Mouse (Mus musculus) kidney, adult 2 months (tissue): ENCODE data around the gene Nkiras1.

Experiments
- CTCF ChIP-seq: fragments of 200-500 bp; conservative IDR thresholded peaks from 2 replicates; pipeline ENCODE4 v1.5.1; 2011; ENCODE audit warnings: low read depth, mild to moderate bottlenecking, control low read depth, low read length, moderate library complexity, mixed read lengths; ENCODE audit not compliant: insufficient read depth, insufficient read length
- POLR2A ChIP-seq: fragments of 200-500 bp; IDR thresholded peaks from one replicate; pipeline ENCODE4 v1.6.1; 2011; ENCODE audit warnings: low read depth, low read length, control low read depth

- TF ChIP-seq CTCF (no peak), POLR2A (no peak)
Observed at GRCm38 (mm10) chr14:18284581-18284980, 13.6 kb downstream of the Nkiras1 start.
